Mouse (Mus musculus) embryonic facial prominence, embryonic 11.5 days (tissue): ENCODE data around the gene Tef. TPM values are rescaled to one million over a fixed set of nuclear protein-coding genes. Genes with fewer than 3 reads are reported as not detected.
A peak's percentile ranks its signal among the peaks of the same experiment; 100 is the strongest.

Experiments used
- ATAC-seq: fragments of 200-750 bp; cut with Nextera tagmentation; replicated peaks from 2 replicates; pipeline ENCODE4 v1.8.0; 2017; ENCODE audit warnings: low read depth; ENCODE audit not compliant: insufficient number of reproducible peaks, low FRiP score, low TSS enrichment
- DNase-seq: peaks from one replicate; pipeline ENCODE4 v3.0.0-alpha.2; 2015; ENCODE audit warnings: low spot score
- H3K27ac ChIP-seq: fragments of 300-500 bp; sonication (generic); replicated peaks from 2 replicates; pipeline ENCODE4 v1.5.1; 2014; ENCODE audit warnings: mild to moderate bottlenecking, low read depth, low read length, control low read depth
- H3K27me3 ChIP-seq: fragments of 300-500 bp; sonication (generic); 2 replicates; pipeline ENCODE4 v1.6.1; 2014; ENCODE audit warnings: mild to moderate bottlenecking, low read length, moderate library complexity, mixed read lengths; ENCODE audit not compliant: control insufficient read depth, insufficient read depth
- H3K36me3 ChIP-seq: fragments of 300-500 bp; sonication (generic); replicated peaks from 2 replicates; pipeline ENCODE4 v1.6.1; 2014; ENCODE audit warnings: low read depth, mild to moderate bottlenecking, low read length, moderate library complexity, mixed read lengths; ENCODE audit not compliant: control insufficient read depth, insufficient read depth
- H3K4me1 ChIP-seq: fragments of 300-500 bp; sonication (generic); 2 replicates; pipeline ENCODE4 v1.6.1; 2014; ENCODE audit warnings: low read length, mixed read lengths; ENCODE audit not compliant: control insufficient read depth, insufficient read depth
- H3K4me2 ChIP-seq: fragments of 300-500 bp; sonication (generic); 2 replicates; pipeline ENCODE4 v1.6.1; 2014; ENCODE audit warnings: low read depth, mild to moderate bottlenecking, control low read depth, low read length, moderate library complexity
- H3K4me3 ChIP-seq: fragments of 300-500 bp; sonication (generic); 2 replicates; pipeline ENCODE4 v1.5.1; 2014; ENCODE audit warnings: low read depth, low read length, control low read depth
- H3K9ac ChIP-seq: fragments of 300-500 bp; sonication (generic); replicated peaks from 2 replicates; pipeline ENCODE4 v1.6.1; 2014; ENCODE audit warnings: mild to moderate bottlenecking, control low read depth, low read length
- H3K9me3 ChIP-seq: fragments of 300-500 bp; sonication (generic); replicated peaks from 2 replicates; pipeline ENCODE4 v1.6.1; 2016; ENCODE audit warnings: mild to moderate bottlenecking, low read length, inconsistent platforms, mixed read lengths; ENCODE audit not compliant: control insufficient read depth
- WGBS: fragments of 180-500 bp; shearing (Covaris S2); extraction: QIAGEN DNeasy Blood & Tissue Kit; methylation state at CpG from one replicate; pipeline ENCODE4 v1.1.7; 2014; 5-methylcytosine and 5-hydroxymethylcytosine counted together
- polyA plus RNA-seq: library from polyadenylated mRNA; unstranded; fragments of >200 nt; fragmentation: Nextera tagmentation; extraction: Ambion mirVana; gene quantifications from 2 replicates; pipeline ENCODE4 v1.2.1, GENCODE M21; 2014

The Tef gene
- polyA plus RNA-seq, 1 experiment from 2014 or later = 11.4 TPM

DNA sequence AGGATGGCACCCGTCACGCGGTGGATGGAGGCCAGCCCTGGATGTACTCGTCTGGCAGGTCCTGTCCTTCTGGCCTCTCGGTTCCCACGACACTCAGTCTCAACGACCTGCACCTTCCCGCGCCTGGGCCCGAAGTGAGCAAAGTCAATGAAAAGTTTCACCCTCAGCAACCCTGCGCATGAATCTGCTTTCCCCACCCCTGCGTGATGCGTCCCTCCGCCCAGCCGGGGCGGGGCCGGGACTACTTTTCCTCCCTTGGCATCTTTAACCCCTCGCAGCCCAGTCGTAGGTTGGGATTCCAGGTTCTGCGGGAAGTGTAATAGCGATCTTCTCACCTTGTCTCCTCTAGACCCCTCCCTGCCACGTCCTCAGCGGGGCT, 55.9 kb downstream of the Tef start:
- peak overlapping the region; percentile 76 for H3K4me2 ChIP-seq
- H3K27ac ChIP-seq = peak overlapping the region; percentile 71; the same call in 1 of the 2 replicates
- no peaks in the 10 kb centered on the region for H3K9me3 ChIP-seq
- peak overlapping the region; percentile 81 for H3K4me3 ChIP-seq
- H3K36me3 ChIP-seq = no peaks in the 10 kb centered on the region
- H3K27me3 ChIP-seq = no peaks in the 10 kb centered on the region
- WGBS = 0% methylated on average over 23 of the region's 23 CpGs
- ATAC-seq (peak; percentile 46), DNase-seq (peak; percentile 96)
- H3K4me1 ChIP-seq = no peaks in the 10 kb centered on the region
- H3K9ac ChIP-seq = peak overlapping the region; percentile 83

DNA sequence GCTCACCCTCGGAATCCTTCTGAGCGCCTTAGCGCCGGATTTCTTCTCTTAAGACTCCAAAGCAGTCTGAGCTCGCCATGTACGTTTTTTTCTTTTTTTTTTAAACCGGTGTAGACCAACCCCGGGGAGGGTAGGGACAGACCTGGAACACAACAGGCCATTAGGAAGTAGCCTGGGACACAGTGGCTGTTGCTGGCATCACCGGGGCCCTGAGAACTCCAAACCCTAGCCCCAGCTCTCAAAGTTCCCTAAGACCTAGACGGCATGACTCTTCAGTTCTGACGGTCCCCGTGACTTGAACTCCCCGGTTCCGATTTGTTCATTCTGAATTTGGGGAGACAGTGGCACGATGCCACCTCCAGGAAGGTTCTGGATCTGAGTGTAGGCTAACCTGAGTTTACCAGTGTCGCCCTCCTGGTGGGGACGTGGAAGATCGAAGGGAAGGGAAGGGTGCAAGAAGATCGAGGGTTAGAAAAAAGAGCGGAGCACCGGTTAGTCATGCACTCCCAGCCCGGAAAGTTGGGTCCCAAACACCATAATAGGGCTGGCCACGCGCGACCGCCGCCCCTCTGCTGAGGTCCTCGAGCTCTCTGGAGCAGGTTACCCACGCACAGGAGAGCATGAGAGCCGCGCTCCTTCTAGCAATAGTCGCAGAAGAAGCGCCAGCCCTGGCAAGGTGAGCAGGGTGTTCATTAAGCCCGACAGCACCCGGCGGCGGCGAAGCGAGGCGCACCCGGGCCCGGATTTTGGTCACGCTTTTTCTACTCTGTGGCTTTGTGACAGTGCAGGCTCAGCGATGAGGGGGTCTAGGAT, 56.5 kb downstream of the Tef start, which contains the start of gene Tob2:
TSS of gene Tob2 (minus strand) at position 280 of the 813 bp plus-strand sequence.
- Histone ChIP-seq H3K27ac (peak within 1 kb of the TSS; percentile 77), H3K9me3 (no peaks in the 10 kb centered on the region), H3K4me3 (peak within 1 kb of the TSS; percentile 81), H3K9ac (peak within 1 kb of the TSS; percentile 83), H3K4me2 (peak within 1 kb of the TSS; percentile 76), H3K4me1 (no peaks in the 10 kb centered on the region), H3K27me3 (no peaks in the 10 kb centered on the region), H3K36me3 (no peaks in the 10 kb centered on the region)
- no peak for ATAC-seq
- peak; percentile 58 for DNase-seq
- WGBS = under 1% methylated on average over 44 of the region's 44 CpGs

DNA sequence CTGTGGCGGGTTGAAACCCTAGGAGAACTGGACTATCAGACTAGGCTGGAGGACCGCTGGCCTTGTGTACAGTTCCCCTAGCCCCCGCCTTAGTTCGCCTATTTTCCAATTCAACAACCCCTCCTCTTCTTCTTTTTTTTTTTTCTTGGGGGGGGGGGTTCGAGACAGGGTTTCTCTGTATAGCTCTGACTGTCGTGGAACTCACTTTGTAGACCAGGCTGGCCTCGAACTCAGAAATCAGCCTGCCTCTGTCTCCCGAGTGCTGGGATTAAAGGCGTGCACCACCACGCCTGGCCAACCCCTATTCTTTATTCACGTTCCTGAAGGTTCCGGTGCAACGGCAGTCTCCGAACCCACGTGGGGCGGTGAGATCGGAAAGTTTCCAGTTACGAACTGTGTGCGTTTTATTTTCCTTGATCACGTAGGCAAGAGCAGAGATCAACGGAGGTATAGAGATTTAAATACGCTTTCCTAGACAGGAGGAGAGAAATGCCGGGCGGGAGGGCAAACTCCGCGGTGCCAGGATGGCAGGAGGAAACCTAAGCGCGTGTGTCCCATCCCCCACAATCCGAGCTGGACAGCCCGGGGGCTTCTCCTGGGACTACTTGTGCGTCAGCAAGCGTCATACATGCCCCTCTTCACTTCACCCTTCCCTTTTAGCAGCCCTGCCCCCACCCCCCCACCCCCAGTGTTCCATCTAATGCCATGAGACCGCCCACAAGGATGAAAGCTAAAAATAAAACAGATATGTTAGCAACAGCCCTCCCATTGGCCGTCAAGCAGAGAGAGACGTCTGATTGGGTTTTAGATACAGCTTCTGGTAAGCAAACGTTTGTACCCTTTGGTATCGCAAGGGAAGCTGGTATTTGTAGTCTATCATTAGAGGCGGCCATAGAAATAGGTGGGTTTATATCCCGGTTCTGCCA, 57.4 kb downstream of the Tef start:
- peak overlapping the region; percentile 83 for H3K9ac ChIP-seq
- peak; percentile 95 for DNase-seq
- no peaks in the 10 kb centered on the region for H3K4me1 ChIP-seq
- peak overlapping the region; percentile 81 for H3K4me3 ChIP-seq
- H3K36me3 ChIP-seq = no peaks in the 10 kb centered on the region
- ATAC-seq = peak; percentile 70
- peak overlapping the region; percentile 76 for H3K4me2 ChIP-seq
- WGBS = 0% methylated on average over 39 of the region's 39 CpGs
- H3K27me3 ChIP-seq = no peaks in the 10 kb centered on the region
- H3K9me3 ChIP-seq = no peaks in the 10 kb centered on the region
- peak overlapping the region; percentile 77 for H3K27ac ChIP-seq

DNA sequence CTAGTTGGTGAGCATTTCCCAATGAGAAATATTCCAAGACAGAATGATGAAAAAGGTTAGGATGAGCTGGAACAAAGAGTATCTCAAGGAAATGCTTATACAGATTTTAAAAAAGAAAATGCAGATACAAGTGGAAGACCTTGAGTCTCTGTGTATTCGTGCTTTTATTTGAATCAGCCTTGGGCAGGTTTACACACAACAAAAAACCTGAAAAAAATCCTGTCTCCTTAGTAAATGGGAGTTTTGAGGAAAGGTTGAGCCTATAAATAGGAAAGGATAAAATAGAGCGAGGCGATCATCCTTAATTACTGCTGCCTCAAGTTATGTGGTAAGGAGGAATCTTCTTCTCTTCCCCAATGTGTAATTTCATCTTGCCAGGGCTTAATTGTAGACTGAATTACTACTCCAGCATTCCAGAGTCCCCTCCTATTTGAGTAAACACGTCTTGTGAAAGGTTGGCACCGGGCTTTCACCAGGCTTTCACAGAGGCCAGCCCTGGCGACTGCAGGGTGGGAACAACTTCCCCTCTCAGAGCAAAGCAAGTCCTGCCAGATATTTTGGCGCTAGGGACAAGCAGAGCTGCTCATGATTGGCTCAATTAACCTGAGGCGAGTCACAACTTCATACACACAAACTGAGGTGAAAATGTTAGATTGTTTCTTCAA, 58.4 kb downstream of the Tef start:
- H3K27ac ChIP-seq = no peak overlapping the region
- no peaks in the 10 kb centered on the region for H3K27me3 ChIP-seq
- WGBS = 45% methylated on average over 8 of the region's 8 CpGs
- H3K4me2 ChIP-seq = no peak overlapping the region
- no peak overlapping the region for H3K9ac ChIP-seq
- no peaks in the 10 kb centered on the region for H3K9me3 ChIP-seq
- no peak overlapping the region for H3K4me3 ChIP-seq
- H3K4me1 ChIP-seq = no peaks in the 10 kb centered on the region
- no peak for ATAC-seq
- no peak for DNase-seq
- no peaks in the 10 kb centered on the region for H3K36me3 ChIP-seq

DNA sequence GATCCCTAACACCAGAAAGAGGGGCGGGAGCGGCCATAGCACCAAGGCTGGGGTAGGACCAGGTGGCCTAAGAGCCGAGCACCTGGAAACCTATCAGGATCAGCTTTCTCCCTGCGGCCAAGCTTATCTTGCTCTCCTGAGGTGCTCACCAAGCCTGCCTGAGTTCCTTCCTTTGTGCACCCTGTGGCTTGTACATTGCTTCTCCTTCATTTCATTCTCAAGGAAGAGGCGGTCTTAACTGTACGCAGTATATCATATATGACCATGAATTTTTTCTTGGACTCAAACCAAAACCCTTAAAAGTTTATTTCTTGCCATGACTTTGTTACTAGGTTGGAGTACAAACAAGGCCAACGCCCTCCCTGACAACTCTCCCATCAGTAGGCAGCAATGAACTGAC, 62.0 kb downstream of the Tef start:
- no peak overlapping the region for H3K9ac ChIP-seq
- no peak overlapping the region for H3K4me3 ChIP-seq
- WGBS = 92% methylated on average over 7 of the region's 7 CpGs

DNA sequence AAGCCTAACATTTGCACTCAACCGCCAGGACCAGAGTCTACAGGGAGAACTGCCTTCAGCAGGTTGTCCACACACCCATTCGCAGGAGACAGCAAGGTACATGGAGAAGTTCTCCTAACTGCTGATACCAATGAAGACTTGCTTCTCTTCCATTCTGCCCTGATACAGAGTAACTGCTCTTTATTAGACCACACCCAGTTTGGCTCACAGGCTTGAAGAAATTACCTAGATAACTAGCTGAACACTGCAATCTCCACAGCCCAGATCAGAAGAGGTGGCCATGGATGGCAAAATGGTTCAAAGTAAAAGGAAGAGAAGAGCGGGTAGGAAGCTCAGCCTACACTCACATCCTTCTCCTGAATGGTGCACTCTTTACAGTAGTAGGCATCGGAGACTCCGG, 67.8 kb downstream of the Tef start:
- WGBS = 98% methylated on average over 5 of the region's 5 CpGs
- H3K4me2 ChIP-seq = no peak overlapping the region
- H3K27me3 ChIP-seq = no peaks in the 10 kb centered on the region
- ATAC-seq (no peak), DNase-seq (no peak)
- H3K27ac ChIP-seq = no peak overlapping the region
- no peaks in the 10 kb centered on the region for H3K9me3 ChIP-seq
- H3K4me1 ChIP-seq = 0 out of 2 replicates have a peak, but pooled peaks cover 2% of the 10 kb centered on the region
- H3K4me3 ChIP-seq = no peak overlapping the region
- H3K36me3 ChIP-seq = peaks cover 13% of the 10 kb centered on the region
- no peak overlapping the region for H3K9ac ChIP-seq

More for the DNA sequence above, 62.0 kb downstream of the Tef start:
- Histone ChIP-seq H3K27me3 (no peaks in the 10 kb centered on the region), H3K36me3 (peaks cover 8% of the 10 kb centered on the region), H3K4me1 (no peaks in the 10 kb centered on the region), H3K9me3 (no peaks in the 10 kb centered on the region), H3K27ac (no peak overlapping the region), H3K4me2 (no peak overlapping the region)
- ATAC-seq (no peak), DNase-seq (no peak)

DNA sequence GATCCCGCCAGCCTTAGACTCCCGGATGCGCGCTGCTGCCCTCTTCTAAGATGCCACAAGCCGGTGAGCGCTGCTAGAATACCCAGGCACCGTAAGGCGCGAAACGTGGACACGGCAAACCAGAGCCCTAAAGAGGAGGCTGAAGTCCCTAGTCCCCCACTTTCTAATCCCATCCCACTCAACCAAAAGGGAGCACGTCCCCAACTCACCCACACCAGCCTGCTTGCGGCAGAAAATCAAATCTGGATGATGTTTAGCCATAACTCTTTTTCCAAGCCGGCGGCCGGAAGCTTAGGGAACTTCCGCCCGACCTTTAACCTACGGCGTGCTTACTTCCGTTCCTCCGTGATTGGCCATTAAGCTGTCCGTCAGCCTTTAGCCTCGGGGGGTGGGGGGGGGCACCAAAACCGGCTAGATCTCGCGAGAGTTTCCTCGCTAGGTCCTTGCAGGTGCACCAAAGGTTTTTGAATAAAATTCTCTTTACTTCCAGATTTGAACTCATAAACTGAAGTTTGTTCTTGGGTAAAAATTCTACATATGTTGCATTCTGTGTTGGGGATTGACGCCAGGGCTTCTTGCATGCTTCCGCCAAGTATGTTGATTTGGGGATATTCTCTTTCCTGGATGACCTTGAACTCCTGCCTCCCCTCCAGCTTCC, 69.5 kb downstream of the Tef start, which contains the start of gene Phf5a:
TSS of gene Phf5a (minus strand) at position 308 of the 658 bp plus-strand sequence.
- peak; percentile 98 for DNase-seq

More for the DNA sequence above, 69.5 kb downstream of the Tef start, which contains the start of gene Phf5a:
- Histone ChIP-seq H3K4me2 (peak within 1 kb of the TSS; percentile 80), H3K9me3 (no peaks in the 10 kb centered on the region), H3K36me3 (peaks cover 13% of the 10 kb centered on the region), H3K9ac (peak within 1 kb of the TSS; percentile 72), H3K27me3 (no peaks in the 10 kb centered on the region), H3K4me1 (0 out of 2 replicates have a peak, but pooled peaks cover 2% of the 10 kb centered on the region), H3K4me3 (peak within 1 kb of the TSS; percentile 75), H3K27ac (peak within 1 kb of the TSS; percentile 84)
- WGBS = under 1% methylated on average over 30 of the region's 30 CpGs
- peak; percentile 73; the same call in 1 of the 2 replicates for ATAC-seq
